Mouse (Mus musculus) MN1 (cell line): ENCODE results near the gene Lbhd1.
"Not testable (repeated sequence)": the region's sequence is repeated elsewhere in the genome, so short reads cannot be mapped to it uniquely, and the experiment has no call there.

Source experiments
- DNase-seq: peaks from one replicate; pipeline ENCODE4 v3.0.0-alpha.2; 2016; ENCODE audit warnings: low spot score

Lbhd1 gene

GRCm38 (mm10) chr19:8883616-8884015 lies at the start of gene Lbhd1, which contains the start of gene Gm49403:
TSS of gene Lbhd1 (plus strand) at chr19:8883732.
TSS of gene Gm49403 (plus strand) at chr19:8883930.
- DNase-seq: no peak

DNA sequence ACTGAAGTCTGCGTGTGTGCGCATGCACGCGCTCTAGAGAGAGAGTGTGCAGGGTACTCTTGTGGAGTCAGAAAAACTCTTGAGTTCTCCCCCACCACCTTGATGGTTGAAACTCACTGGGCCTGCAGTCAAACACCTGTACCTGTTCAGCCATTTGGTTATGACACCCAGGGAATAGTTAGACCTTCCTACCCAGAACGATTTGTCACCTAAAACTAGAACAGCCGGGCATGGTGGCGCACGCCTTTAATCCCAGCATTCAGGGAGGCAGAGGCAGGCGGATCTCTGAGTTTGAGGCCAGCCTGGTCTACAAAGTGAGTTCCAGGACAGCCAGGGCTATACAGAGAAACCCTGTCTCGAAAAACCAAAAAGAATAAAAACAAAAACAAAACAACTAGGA lies 47.2 kb upstream of the Lbhd1 start:
- DNase-seq: not testable (repeated sequence)

GRCm38 (mm10) chr19:8837251-8837791 lies 46.2 kb upstream of the Lbhd1 start, which contains the start of gene Bscl2:
TSS of gene Bscl2 (plus strand) at chr19:8837467.
- no peak for DNase-seq

DNA sequence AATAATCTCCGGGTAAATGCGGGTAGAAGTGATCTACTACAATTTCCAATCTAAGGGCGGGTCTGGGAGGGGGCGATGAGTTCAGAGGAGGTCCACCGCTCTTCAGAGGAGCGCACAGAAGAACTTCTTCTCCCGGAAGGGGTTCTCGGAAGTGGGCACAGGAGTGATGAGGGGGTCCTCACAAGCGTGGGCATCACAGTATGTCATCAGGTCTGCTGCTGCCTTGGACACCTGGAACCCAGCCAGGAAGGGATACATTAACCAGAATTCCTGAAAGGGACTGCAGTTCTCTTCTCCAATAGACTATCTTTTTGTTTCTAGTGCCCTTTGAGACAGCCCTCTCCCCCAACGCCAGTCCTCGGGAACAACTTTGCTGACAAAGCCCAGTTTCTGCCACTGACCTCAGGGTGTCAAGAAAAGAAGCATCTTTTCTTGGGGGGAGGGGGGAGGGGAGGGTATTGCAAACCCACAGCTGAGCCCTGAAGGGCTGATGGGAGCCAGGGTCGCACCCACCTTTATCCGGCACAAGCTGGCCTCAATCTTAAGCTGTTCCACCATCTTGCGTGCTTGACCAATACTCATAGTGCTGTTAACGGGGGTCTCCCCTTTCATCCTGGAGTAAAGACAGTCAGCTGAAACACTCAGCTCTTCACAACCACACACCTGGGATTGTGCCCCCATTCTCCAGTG lies 45.3 kb upstream of the Lbhd1 start:
- no peak for DNase-seq

- no peak for DNase-seq
Measured at GRCm38 (mm10) chr19:8839103-8839907, 44.2 kb upstream of the Lbhd1 start, which contains the start of gene Gng3. TSS of gene Gng3 (minus strand) at chr19:8839194.

DNA sequence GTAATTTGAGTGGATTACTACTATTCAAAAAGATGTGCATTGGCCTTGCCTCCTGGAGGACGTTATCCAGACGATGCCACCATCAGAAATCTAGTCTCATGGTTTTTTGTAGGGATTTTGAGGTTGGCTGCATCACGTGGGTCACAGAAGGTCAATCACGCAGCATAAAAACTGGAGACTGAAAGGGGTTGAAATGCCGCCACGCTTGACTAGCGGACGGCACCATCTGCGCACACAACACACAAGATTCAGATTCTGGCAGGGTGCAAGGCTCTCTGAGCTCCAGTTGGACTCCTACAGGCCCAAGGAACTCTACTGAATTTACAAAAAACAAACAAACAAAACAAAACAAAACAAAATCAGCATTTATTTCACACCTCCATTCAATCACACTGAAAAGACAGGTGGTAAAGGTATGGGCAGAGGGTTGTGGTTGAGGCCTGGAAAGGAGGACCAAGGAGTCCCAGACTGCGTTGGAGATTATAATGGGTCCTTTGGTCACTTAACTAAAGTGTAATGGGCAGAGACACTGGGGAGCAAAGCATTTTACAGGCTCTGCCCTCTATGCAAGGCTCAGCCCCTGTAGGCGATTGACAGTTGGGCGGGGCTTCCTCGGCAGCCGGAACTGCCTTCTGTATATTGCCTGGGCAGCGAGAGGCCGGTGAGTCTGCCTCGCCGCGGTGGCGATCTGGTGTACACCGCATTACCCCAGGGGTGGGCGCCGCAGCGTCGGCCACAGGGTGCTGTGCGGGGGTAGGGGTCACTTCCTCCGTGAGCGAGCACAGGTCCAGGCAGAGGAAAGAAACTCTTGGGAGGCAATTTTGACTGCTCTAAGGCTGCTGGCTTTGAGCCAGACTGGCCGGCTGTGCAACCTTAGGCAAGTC lies 43.4 kb upstream of the Lbhd1 start:
- DNase-seq: peak; percentile 54

GRCm38 (mm10) chr19:8841012-8841411 lies 42.5 kb upstream of the Lbhd1 start:
- DNase-seq: no peak

GRCm38 (mm10) chr19:8842961-8843360 lies 40.6 kb upstream of the Lbhd1 start:
- DNase-seq: no peak

- peak; percentile 79 for DNase-seq
Measured at GRCm38 (mm10) chr19:8844371-8845129, 39.0 kb upstream of the Lbhd1 start.

DNA sequence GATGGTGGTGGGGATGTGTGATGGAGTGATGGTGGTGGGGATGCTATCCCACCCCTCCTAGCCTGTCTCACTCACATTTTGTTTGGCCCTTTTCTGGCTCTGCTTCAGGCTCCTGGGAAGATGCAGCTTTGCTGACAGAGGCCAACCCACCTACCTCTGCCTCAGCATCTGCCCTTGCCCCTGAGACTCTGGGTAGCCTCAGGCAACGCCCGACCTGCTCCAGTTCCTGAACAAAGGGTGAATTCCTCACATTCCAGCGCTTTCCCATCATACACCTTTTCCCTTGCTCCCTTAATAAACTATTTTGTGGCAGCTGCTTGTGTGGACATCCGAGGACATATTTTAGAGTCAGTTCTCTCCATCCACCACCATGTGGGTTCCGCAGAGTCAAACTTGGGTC lies 35.2 kb upstream of the Lbhd1 start:
- DNase-seq: no peak

- DNase-seq: peak; percentile 82
Measured at GRCm38 (mm10) chr19:8850402-8850901, 33.1 kb upstream of the Lbhd1 start, which contains the start of gene Lrrn4cl. TSS of gene Lrrn4cl (plus strand) at chr19:8850768.

GRCm38 (mm10) chr19:8851639-8852038 lies 31.9 kb upstream of the Lbhd1 start:
- no peak for DNase-seq

- DNase-seq: no peak
Measured at GRCm38 (mm10) chr19:8852236-8852928, 31.1 kb upstream of the Lbhd1 start.

DNA sequence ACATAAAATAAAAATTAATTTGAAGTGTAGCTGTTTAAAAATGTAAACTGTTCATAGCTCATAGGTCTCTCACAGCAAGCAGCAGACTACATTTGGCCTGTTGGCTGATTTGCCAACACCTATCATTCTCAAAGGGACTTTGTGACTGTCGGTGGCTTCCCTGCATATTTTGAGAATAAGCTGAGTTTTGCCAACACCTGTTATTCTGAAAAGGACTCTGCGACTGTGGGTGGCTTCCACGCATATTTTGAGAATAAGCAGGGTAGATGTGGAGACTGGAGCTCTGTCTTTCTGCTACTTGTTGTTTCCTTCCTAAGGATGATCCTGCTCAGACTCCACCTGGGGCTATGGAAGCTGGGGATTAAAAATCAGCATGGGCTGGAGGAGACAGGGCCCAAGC lies 30.4 kb upstream of the Lbhd1 start:
- no peak for DNase-seq

DNA sequence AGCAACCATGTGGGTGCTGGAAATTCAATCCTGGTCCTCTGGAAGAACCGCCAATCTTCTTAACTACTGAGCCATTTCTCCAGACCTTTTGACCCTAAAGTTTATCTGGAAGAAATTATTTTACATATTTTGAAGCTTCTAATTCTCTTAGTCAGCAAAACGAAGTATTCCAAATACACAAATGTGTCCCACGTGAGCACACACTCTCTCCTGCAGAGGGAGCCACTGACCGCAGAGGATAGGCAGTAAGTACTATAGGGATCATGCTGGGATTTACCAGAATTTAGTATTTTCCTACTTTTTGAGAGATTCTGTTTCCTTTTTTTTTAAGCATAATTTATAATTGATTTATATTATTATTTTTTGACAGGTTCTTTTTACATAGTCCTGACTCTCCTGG lies 25.8 kb upstream of the Lbhd1 start:
- no peak for DNase-seq

DNA sequence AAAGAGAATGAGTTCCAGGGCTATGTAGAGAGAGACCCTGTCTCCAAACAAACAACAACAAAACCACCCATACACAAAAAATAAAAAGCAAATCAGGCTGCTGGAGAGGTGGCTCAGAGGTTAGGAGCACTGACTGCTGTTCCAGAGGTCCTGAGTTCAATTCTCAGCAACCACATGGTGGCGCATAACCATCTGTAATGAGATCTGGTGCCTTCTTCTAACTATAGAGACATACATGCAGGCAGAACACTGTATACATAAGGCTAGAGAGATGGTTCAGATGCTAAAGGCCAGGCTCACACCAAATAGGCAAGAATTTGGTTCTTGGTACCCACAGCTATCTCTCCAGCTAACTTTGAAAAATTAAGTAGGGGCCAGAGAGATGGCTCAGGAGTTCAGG lies 24.5 kb upstream of the Lbhd1 start:
- DNase-seq: no peak

DNA sequence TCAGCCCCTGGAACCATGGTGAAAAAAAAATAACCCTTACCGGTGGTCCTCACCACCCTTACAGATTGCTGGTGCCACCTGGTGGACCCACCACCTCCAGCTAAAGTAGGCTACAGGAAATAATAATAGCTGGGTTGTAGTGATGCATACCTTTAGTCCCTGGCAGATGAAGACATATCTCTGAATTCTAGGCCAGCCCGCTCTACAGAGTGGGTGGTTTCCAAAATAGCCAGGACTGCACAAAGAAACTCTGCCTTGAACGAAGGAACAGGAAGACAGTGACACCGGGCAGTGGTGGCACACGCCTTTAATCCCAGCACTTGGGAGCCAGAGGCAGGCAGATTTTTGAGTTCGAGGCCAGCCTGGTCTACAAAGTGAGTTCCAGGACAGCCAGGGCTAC lies 19.3 kb upstream of the Lbhd1 start:
- no peak for DNase-seq

DNA sequence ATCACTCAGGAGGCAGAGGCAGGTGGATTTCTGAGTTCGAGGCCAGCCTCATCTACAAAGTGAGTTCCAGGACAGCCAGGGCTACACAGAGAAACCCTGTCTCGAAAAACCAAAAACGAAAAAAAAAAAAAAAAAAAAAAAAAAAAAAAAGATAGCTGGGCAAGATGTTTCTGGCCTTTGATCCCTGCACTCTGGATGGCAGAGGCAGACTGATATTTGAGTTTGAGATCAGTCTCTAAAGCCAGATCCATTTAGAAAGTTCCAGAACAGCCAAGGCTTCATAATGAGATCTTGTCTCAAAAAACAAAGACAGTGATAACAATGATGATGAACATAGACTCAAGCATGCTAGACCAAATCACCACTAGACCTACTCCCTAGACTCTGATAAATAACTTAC lies 13.2 kb upstream of the Lbhd1 start:
- not testable (repeated sequence) for DNase-seq

GRCm38 (mm10) chr19:8870838-8871237 lies 12.7 kb upstream of the Lbhd1 start:
- no peak for DNase-seq
